Mouse (Mus musculus): ENCODE measurements around the gene Ntng2. TPM values are rescaled to one million over a fixed set of nuclear protein-coding genes. Genes with fewer than 3 reads are reported as not detected.

Ntng2 gene
- polyA plus RNA-seq, 1 experiment from 2014 or later, result 1.2 TPM

DNA sequence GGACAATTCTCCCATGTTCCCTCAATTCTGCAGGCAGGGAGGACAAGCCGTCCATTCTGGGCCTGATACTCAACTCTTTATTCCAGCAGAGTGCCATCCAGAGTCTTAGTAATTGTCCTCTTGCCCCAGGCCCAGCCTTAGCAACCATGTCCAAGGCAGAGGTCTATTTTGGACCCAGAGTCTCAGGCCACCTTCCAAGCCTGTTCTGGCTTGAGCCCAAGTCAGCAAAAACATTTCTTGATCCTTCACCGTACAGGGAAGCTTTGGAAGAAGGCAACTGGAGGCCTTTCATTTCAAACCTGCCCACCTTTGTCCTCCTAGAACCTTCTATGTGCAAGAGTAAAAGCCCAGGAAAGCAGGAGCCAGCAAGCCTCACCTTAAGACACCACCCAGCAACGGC lies 17.8 kb downstream of the Ntng2 start:
- Histone ChIP-seq H3K27ac (no peak overlapping the region), H3K27me3 (no peaks in the 10 kb centered on the region), H3K9ac (no peak overlapping the region), H3K4me1 (no peaks in the 10 kb centered on the region), H3K4me3 (no peak overlapping the region), H3K9me3 (no peaks in the 10 kb centered on the region), H3K4me2 (replicated peaks) (no peak overlapping the region), H3K36me3 (no peaks in the 10 kb centered on the region)
- 75% methylated on average over 3 of the region's 3 CpGs for WGBS
- no peak for ATAC-seq (ENCODE audit: insufficient number of reproducible peaks, insufficient read depth, low FRiP score, low TSS enrichment)

DNA sequence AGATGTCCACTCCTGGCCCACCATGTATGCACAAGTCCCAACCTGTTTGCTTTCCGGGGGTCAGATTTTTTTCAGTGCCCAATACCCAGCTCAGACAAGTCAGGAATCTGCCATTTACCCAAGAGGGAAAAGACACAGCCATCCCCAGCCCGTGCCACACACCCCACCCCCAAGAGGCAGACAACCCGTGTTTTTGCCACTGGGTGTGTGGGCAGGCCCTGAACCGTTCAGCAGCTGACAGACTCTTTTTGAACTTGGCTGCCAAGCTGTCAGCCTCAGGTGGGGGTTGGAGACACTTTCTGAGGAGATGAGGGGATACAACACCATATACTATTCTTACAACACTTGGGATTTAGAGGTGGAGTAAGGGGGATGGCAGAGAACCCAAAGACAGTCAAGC lies 18.8 kb downstream of the Ntng2 start:
- Histone ChIP-seq H3K27ac (no peak overlapping the region), H3K4me2 (replicated peaks) (no peak overlapping the region), H3K27me3 (no peaks in the 10 kb centered on the region), H3K9ac (no peak overlapping the region), H3K36me3 (no peaks in the 10 kb centered on the region), H3K4me3 (no peak overlapping the region), H3K4me1 (no peaks in the 10 kb centered on the region), H3K9me3 (no peaks in the 10 kb centered on the region)
- 72% methylated on average over 4 of the region's 4 CpGs for WGBS
- ATAC-seq (ENCODE audit: insufficient number of reproducible peaks, insufficient read depth, low FRiP score, low TSS enrichment), result no peak

DNA sequence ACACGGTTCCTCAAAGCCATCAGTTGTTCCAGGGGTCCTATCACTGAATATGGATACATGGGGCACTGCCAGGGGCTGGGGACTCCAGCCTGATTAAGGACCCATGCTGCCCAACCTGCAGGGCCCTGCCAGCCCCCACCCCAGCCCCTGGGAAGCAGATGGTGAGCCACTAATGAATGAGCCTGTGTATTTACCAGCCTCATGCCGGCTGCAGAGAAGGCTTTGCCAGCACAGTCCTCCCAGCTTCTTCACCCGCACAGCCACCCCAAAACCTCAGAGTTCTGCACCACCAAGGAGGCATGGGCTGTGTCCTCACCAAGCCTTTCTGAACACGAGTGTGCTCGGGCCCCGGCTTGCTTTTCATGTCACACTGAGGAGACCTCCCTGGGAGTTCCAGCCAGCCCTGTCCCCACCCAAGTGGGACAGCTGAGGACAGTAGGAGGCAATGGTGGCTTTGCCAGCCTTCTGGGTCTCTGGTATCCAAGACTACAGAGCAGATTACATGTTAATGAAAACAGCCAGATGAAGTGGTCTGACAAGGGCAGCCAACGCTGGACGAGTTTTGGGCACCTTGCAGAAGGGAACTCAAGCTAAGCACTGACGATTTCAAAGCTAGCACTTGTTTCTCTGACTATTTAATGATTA lies 22.5 kb downstream of the Ntng2 start:
- no peaks in the 10 kb centered on the region for H3K9me3 ChIP-seq
- H3K9ac ChIP-seq, result no peak overlapping the region
- H3K27me3 ChIP-seq, result no peaks in the 10 kb centered on the region
- no peak overlapping the region for H3K4me3 ChIP-seq
- WGBS, result 72% methylated on average over 9 of the region's 9 CpGs
- no peak overlapping the region for H3K27ac ChIP-seq
- ATAC-seq (ENCODE audit: insufficient number of reproducible peaks, insufficient read depth, low FRiP score, low TSS enrichment), result no peak
- H3K4me1 ChIP-seq, result no peaks in the 10 kb centered on the region
- H3K4me2 ChIP-seq (replicated peaks), result no peak overlapping the region
- no peaks in the 10 kb centered on the region for H3K36me3 ChIP-seq

DNA sequence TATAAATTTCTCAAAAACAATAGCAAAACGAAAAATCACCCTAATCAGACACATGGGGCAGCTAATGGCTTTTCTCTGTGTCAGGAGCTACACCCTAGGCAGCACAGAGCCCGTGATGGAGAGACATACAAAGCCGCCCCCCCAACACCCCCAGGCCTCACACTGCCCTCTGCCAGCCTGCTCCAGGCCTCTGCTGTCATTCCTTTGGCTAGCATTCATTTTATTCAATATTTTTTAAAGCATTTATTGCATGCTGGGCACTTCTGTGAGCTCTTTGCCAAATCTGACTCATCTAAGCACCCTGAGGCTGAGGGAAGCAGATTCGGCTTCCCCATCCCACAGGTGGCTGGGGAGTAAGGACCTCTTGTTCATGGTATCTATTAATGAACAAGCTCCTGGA lies 26.1 kb downstream of the Ntng2 start:
- no peak for ATAC-seq (ENCODE audit: insufficient number of reproducible peaks, insufficient read depth, low FRiP score, low TSS enrichment)
- Histone ChIP-seq H3K4me3 (no peak overlapping the region), H3K4me2 (replicated peaks) (no peak overlapping the region), H3K27ac (no peak overlapping the region), H3K27me3 (no peaks in the 10 kb centered on the region), H3K9ac (no peak overlapping the region), H3K4me1 (peaks cover 4% of the 10 kb centered on the region; the same call in 1 of the 2 replicates), H3K9me3 (no peaks in the 10 kb centered on the region), H3K36me3 (no peaks in the 10 kb centered on the region)
- WGBS, result 73% methylated on average over 4 of the region's 4 CpGs

DNA sequence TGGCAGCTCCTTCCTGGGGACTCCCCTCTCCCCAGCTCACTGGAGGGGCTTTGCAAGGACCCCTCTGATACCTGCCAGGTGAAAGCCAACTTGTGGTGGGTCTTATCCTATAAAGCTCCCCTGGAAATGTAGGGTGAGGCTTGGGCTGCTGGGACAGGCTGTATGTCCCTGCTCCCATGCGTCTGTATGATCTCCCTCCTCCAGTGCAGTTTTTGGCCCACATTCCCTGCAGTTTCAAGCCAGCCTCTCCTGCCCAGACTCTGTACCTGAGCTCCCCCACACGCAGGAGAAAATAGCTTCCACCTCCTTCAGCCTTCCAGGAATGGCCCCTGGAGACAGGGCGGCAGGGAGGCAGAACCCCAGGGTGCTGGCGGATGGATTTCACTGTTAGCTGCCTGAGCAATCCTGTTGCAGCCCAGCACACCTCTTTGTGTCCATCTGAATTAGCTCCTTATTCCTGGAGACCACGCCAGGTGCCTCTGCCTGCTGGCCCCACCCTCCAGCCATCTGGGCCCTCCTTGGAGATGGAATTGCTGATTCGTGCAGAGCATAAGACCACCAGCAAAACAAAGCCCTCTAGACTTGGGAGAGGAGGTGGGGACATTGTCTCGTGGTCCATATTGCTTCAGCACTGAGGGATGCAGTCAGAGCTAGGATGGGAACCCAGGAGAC lies 29.1 kb downstream of the Ntng2 start:
- Histone ChIP-seq H3K27ac (no peak overlapping the region), H3K27me3 (no peaks in the 10 kb centered on the region), H3K36me3 (no peaks in the 10 kb centered on the region), H3K4me1 (peaks cover 4% of the 10 kb centered on the region; the same call in 1 of the 2 replicates), H3K9ac (no peak overlapping the region), H3K4me2 (replicated peaks) (no peak overlapping the region), H3K4me3 (no peak overlapping the region), H3K9me3 (no peaks in the 10 kb centered on the region)
- WGBS, result 37% methylated on average over 7 of the region's 7 CpGs
- ATAC-seq (ENCODE audit: insufficient number of reproducible peaks, insufficient read depth, low FRiP score, low TSS enrichment), result no peak

DNA sequence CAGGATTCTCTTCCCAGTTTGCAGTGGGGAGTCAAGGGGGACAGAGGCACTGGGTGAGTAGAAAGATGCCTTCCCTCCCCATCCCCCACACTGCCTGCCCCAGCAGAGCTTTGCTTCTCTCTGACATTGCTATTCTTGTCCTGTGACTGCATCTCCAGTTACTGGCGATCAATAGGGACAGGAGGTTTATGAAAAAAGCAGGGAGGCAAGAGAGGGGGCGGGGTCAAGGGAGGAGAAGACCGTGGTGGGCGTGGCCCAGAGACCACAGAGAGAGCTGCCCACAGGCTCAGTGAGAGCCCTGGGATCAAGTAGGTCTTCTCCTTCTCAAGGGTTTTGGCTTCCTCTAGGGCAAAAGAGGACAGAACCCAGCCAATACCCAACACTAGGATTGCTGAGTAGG lies 30.5 kb downstream of the Ntng2 start:
- WGBS, result 7% methylated on average over 4 of the region's 4 CpGs
- Histone ChIP-seq H3K36me3 (no peaks in the 10 kb centered on the region), H3K27me3 (no peaks in the 10 kb centered on the region), H3K9me3 (no peaks in the 10 kb centered on the region), H3K27ac (no peak overlapping the region), H3K4me2 (replicated peaks) (no peak overlapping the region), H3K9ac (no peak overlapping the region), H3K4me1 (peaks cover 4% of the 10 kb centered on the region; the same call in 1 of the 2 replicates), H3K4me3 (no peak overlapping the region)
- no peak for ATAC-seq (ENCODE audit: insufficient number of reproducible peaks, insufficient read depth, low FRiP score, low TSS enrichment)

DNA sequence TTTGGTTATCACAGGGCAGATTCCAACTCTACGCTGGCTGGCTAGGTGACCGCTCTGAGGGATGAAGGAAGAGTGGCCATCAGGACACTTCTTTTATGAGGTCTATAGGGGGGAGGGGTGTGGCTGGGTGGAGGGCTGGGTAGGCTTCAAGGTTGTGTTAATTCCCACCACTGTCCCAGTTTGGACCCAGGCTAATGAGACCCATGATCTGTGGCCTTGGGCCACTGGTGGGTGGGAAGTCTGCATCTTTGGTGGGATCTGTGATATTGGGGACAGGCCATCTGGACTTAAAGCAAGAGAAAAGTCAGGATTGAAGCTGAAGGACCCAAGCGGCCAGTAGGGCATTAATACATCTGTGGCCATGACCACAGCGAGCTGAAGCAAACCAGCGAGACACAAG lies 34.0 kb downstream of the Ntng2 start:
- no peak overlapping the region for H3K4me2 ChIP-seq (replicated peaks)
- ATAC-seq (ENCODE audit: insufficient number of reproducible peaks, insufficient read depth, low FRiP score, low TSS enrichment), result no peak
- 88% methylated on average over 5 of the region's 5 CpGs for WGBS

DNA sequence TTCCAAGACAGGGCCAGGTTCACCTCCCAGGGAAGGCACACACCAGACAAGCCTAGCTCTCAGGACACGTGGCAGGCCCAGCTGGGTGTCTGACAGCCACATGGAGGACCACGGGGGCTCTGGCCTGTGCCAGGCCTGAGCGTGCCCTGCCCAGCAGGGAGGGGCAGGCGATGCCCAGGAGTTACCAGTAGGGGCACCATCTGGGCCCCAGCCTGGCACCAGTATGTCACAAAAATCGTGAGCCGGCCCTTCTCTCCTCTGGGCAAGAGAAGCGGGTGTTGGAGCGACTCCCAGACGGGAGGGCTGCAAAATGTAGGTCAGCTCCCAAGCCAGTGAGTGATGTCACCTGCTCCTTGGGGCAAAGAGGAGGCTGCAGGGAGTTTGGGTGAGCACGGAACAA lies 34.9 kb downstream of the Ntng2 start:
- H3K9me3 ChIP-seq, result no peaks in the 10 kb centered on the region
- H3K4me1 ChIP-seq, result peaks cover 4% of the 10 kb centered on the region; the same call in 1 of the 2 replicates
- ATAC-seq (ENCODE audit: insufficient number of reproducible peaks, insufficient read depth, low FRiP score, low TSS enrichment), result no peak
- no peaks in the 10 kb centered on the region for H3K36me3 ChIP-seq
- H3K4me3 ChIP-seq, result no peak overlapping the region
- H3K27me3 ChIP-seq, result no peaks in the 10 kb centered on the region
- no peak overlapping the region for H3K9ac ChIP-seq
- no peak overlapping the region for H3K27ac ChIP-seq
- WGBS, result 74% methylated on average over 10 of the region's 10 CpGs
- H3K4me2 ChIP-seq (replicated peaks), result no peak overlapping the region

More for the DNA sequence above, 34.0 kb downstream of the Ntng2 start:
- Histone ChIP-seq H3K9me3 (no peaks in the 10 kb centered on the region), H3K27ac (no peak overlapping the region), H3K36me3 (no peaks in the 10 kb centered on the region), H3K4me1 (peaks cover 4% of the 10 kb centered on the region; the same call in 1 of the 2 replicates), H3K9ac (no peak overlapping the region), H3K4me3 (no peak overlapping the region), H3K27me3 (no peaks in the 10 kb centered on the region)

DNA sequence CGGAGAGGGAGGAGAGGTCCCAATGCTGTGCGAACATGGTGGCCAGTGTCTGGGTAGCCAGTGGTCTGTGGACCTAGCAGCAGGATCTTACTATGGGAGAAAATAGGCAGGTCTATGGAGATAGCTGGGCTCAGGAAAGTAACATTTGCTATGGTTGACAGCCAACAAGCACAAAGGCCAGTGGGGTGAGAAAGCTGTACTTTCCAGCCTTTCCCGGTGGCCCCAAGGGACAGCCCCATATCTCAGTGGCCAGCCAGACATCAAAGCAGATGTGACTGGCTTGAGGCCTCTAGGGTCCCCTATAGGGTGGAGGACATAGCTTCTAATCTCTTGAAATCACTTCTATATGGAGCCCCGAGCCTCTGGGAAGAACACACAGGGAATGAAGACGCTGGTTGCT lies 35.8 kb downstream of the Ntng2 start:
- no peaks in the 10 kb centered on the region for H3K27me3 ChIP-seq
- H3K9me3 ChIP-seq, result no peaks in the 10 kb centered on the region
- no peak overlapping the region for H3K27ac ChIP-seq
- 85% methylated on average over 5 of the region's 5 CpGs for WGBS
- H3K36me3 ChIP-seq, result no peaks in the 10 kb centered on the region
- H3K4me1 ChIP-seq, result no peaks in the 10 kb centered on the region
- ATAC-seq (ENCODE audit: insufficient number of reproducible peaks, insufficient read depth, low FRiP score, low TSS enrichment), result no peak
- H3K9ac ChIP-seq, result no peak overlapping the region
- no peak overlapping the region for H3K4me2 ChIP-seq (replicated peaks)
- no peak overlapping the region for H3K4me3 ChIP-seq

DNA sequence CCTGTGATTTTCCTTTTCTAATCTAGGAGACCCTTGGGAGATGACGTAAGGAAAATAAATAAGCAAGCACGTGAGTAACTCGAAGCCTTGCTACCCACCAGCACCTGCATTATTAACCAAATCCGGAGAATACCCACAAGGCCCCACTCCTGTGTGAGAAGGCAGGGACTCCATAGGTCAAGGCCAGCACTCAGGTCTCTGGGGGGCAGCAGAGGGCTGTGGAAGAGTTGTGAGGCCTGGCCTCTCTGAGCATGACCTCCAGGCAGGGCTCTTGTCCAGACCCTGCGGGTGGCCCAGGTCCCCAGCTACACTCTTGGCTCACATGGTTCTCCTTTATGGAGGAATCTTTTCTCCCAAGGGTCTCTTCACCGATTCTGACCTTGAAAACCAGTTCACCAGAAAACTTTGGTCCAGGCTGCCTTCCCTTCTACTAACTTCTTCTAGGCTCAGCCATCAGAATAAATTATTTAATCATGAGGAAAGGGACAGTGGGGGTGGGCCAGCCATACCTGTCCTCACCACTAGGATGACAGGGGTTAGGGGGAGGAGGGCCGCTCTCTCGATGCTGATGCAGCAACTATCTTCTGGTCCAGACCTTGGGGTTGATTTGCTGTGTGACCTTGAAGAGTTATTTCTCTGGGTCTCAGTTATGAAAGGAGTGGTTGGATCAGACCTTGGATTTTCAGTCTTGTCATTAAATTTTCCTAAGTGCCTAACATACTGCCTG lies 36.4 kb downstream of the Ntng2 start:
- H3K4me2 ChIP-seq (replicated peaks), result no peak overlapping the region
- no peaks in the 10 kb centered on the region for H3K4me1 ChIP-seq
- no peak overlapping the region for H3K9ac ChIP-seq
- no peak for ATAC-seq (ENCODE audit: insufficient number of reproducible peaks, insufficient read depth, low FRiP score, low TSS enrichment)
- WGBS, result 43% methylated on average over 8 of the region's 8 CpGs
- H3K4me3 ChIP-seq, result no peak overlapping the region
- no peaks in the 10 kb centered on the region for H3K9me3 ChIP-seq
- H3K27me3 ChIP-seq, result no peaks in the 10 kb centered on the region
- H3K27ac ChIP-seq, result no peak overlapping the region
- H3K36me3 ChIP-seq, result no peaks in the 10 kb centered on the region

DNA sequence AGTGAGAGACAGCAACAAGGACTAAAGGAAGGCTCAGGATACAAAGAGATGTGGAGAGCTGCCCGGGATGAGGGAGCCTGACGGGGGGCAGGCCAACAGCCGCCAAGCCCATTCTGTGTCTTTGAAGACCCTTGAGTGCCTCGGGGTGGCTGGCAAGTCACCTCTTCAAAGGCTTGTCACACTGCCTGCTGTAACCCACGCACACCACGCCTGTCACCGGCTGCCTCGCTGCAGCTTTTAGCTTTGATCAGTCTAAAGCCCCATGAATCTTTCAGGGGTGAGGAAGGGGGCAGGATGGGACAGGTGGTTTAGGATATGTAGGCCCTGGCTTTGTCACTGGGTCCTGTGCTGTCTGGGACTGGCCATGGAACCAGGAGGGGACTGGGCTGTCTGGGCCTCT lies 46.6 kb downstream of the Ntng2 start:
- no peak for ATAC-seq (ENCODE audit: insufficient number of reproducible peaks, insufficient read depth, low FRiP score, low TSS enrichment)
- 40% methylated on average over 8 of the region's 8 CpGs for WGBS
- H3K36me3 ChIP-seq, result no peaks in the 10 kb centered on the region
- no peak overlapping the region for H3K4me2 ChIP-seq (replicated peaks)
- no peak overlapping the region for H3K4me3 ChIP-seq
- H3K4me1 ChIP-seq, result no peaks in the 10 kb centered on the region
- H3K9ac ChIP-seq, result no peak overlapping the region
- H3K27ac ChIP-seq, result no peak overlapping the region
- peaks cover 9% of the 10 kb centered on the region for H3K27me3 ChIP-seq
- H3K9me3 ChIP-seq, result no peaks in the 10 kb centered on the region
